Mouse (Mus musculus) limb, embryonic 11.5 days (tissue): ENCODE measurements around the gene Magi2. TPM values are rescaled to one million over a fixed set of nuclear protein-coding genes. Genes with fewer than 3 reads are reported as not detected.

ENCODE experiments used
- ATAC-seq: fragments of 200-750 bp; cut with Nextera tagmentation; 2 replicates; pipeline ENCODE4 v1.8.0; 2017; ENCODE audit warnings: low read depth; ENCODE audit not compliant: insufficient number of reproducible peaks, low FRiP score, low TSS enrichment
- DNase-seq: peaks from one replicate; pipeline ENCODE4 v3.0.0-alpha.2; 2015; ENCODE audit warnings: low spot score
- H3K27ac ChIP-seq: fragments of 300-500 bp; sonication (generic); replicated peaks from 2 replicates; pipeline ENCODE4 v1.5.1; 2014; ENCODE audit warnings: low read depth, mild to moderate bottlenecking, low read length
- H3K27me3 ChIP-seq: fragments of 300-500 bp; sonication (generic); 2 replicates; pipeline ENCODE4 v1.6.1; 2014; ENCODE audit warnings: mild to moderate bottlenecking, low read length, mixed read lengths; ENCODE audit not compliant: control insufficient read depth, insufficient read depth
- H3K36me3 ChIP-seq: fragments of 300-500 bp; sonication (generic); 2 replicates; pipeline ENCODE4 v1.6.1; 2014; ENCODE audit warnings: mild to moderate bottlenecking, low read length, moderate library complexity, mixed read lengths; ENCODE audit not compliant: control insufficient read depth, insufficient read depth
- H3K4me1 ChIP-seq: fragments of 300-500 bp; sonication (generic); 2 replicates; pipeline ENCODE4 v1.6.1; 2014; ENCODE audit warnings: low read length, mixed read lengths; ENCODE audit not compliant: control insufficient read depth, insufficient read depth
- H3K4me2 ChIP-seq: fragments of 300-500 bp; sonication (generic); 2 replicates; pipeline ENCODE4 v1.6.1; 2014; ENCODE audit warnings: low read depth, mild to moderate bottlenecking, moderate library complexity; ENCODE audit not compliant: severe bottlenecking
- H3K4me3 ChIP-seq: fragments of 300-500 bp; sonication (generic); 2 replicates; pipeline ENCODE4 v1.5.1; 2014; ENCODE audit warnings: low read depth, low read length
- H3K9ac ChIP-seq: fragments of 300-500 bp; sonication (generic); 2 replicates; pipeline ENCODE4 v1.6.1; 2014; ENCODE audit warnings: mild to moderate bottlenecking, low read length
- H3K9me3 ChIP-seq: fragments of 300-500 bp; sonication (generic); 2 replicates; pipeline ENCODE4 v1.6.1; 2016; ENCODE audit warnings: low read length; ENCODE audit not compliant: control insufficient read depth
- WGBS: fragments of 180-500 bp; shearing (Covaris S2); extraction: QIAGEN DNeasy Blood & Tissue Kit; methylation state at CpG from one replicate; pipeline ENCODE4 v1.1.7; 2014; 5-methylcytosine and 5-hydroxymethylcytosine counted together
- polyA plus RNA-seq: library from polyadenylated mRNA; unstranded; fragments of >200 nt; fragmentation: Nextera tagmentation; extraction: Ambion mirVana; gene quantifications from 2 replicates; pipeline ENCODE4 v1.2.1, GENCODE M21; 2014

Gene Magi2
- polyA plus RNA-seq, 1 experiment from 2014 or later = 2.8 TPM

GRCm38 (mm10) chr5:20006616-20007015 lies 779.8 kb downstream of the Magi2 start:
- DNase-seq = no peak
- Histone ChIP-seq H3K4me2 (no peak overlapping the region), H3K27ac (no peak overlapping the region), H3K9me3 (no peaks in the 10 kb centered on the region), H3K4me1 (no peaks in the 10 kb centered on the region), H3K36me3 (no peaks in the 10 kb centered on the region), H3K4me3 (no peak overlapping the region), H3K27me3 (no peaks in the 10 kb centered on the region), H3K9ac (no peak overlapping the region)
- 80% methylated on average over 2 of the region's 2 CpGs for WGBS
- ATAC-seq = no peak

- no peaks in the 10 kb centered on the region for H3K4me1 ChIP-seq
- H3K9ac ChIP-seq = no peak overlapping the region
- ATAC-seq (no peak), DNase-seq (no peak)
- H3K27ac ChIP-seq = no peak overlapping the region
- WGBS = 94% methylated on average over 8 of the region's 8 CpGs
- no peak overlapping the region for H3K4me2 ChIP-seq
- H3K36me3 ChIP-seq = no peaks in the 10 kb centered on the region
- no peaks in the 10 kb centered on the region for H3K27me3 ChIP-seq
- no peaks in the 10 kb centered on the region for H3K9me3 ChIP-seq
- no peak overlapping the region for H3K4me3 ChIP-seq
Observed at GRCm38 (mm10) chr5:20007246-20007645, 780.4 kb downstream of the Magi2 start.

GRCm38 (mm10) chr5:20010210-20010609 lies 783.4 kb downstream of the Magi2 start:
- H3K4me2 ChIP-seq = no peak overlapping the region
- WGBS = 72% methylated on average over 7 of the region's 7 CpGs

GRCm38 (mm10) chr5:20018063-20018462 lies 791.2 kb downstream of the Magi2 start:
- H3K9me3 ChIP-seq = no peaks in the 10 kb centered on the region
- no peak for DNase-seq
- H3K27me3 ChIP-seq = no peaks in the 10 kb centered on the region
- no peak for ATAC-seq
- no peak overlapping the region for H3K4me3 ChIP-seq
- 76% methylated on average over 3 of the region's 3 CpGs for WGBS
- H3K36me3 ChIP-seq = no peaks in the 10 kb centered on the region
- no peak overlapping the region for H3K4me2 ChIP-seq
- no peaks in the 10 kb centered on the region for H3K4me1 ChIP-seq
- H3K9ac ChIP-seq = no peak overlapping the region
- no peak overlapping the region for H3K27ac ChIP-seq

More at GRCm38 (mm10) chr5:20010210-20010609, 783.4 kb downstream of the Magi2 start:
- H3K4me1 ChIP-seq = no peaks in the 10 kb centered on the region
- H3K36me3 ChIP-seq = no peaks in the 10 kb centered on the region
- H3K4me3 ChIP-seq = no peak overlapping the region
- no peaks in the 10 kb centered on the region for H3K9me3 ChIP-seq
- H3K27ac ChIP-seq = no peak overlapping the region
- no peak for DNase-seq
- no peaks in the 10 kb centered on the region for H3K27me3 ChIP-seq
- no peak for ATAC-seq
- no peak overlapping the region for H3K9ac ChIP-seq

GRCm38 (mm10) chr5:20046649-20047048 lies 819.8 kb downstream of the Magi2 start:
- Histone ChIP-seq H3K9me3 (no peaks in the 10 kb centered on the region), H3K36me3 (no peaks in the 10 kb centered on the region), H3K9ac (no peak overlapping the region), H3K27me3 (no peaks in the 10 kb centered on the region), H3K4me3 (no peak overlapping the region), H3K4me2 (no peak overlapping the region), H3K4me1 (no peaks in the 10 kb centered on the region), H3K27ac (no peak overlapping the region)
- WGBS = 69% methylated on average over 3 of the region's 3 CpGs
- DNase-seq (no peak), ATAC-seq (no peak)

- Histone ChIP-seq H3K27ac (no peak overlapping the region), H3K9ac (no peak overlapping the region), H3K4me2 (no peak overlapping the region), H3K27me3 (no peaks in the 10 kb centered on the region), H3K9me3 (no peaks in the 10 kb centered on the region), H3K36me3 (no peaks in the 10 kb centered on the region), H3K4me1 (no peaks in the 10 kb centered on the region), H3K4me3 (no peak overlapping the region)
- ATAC-seq (no peak), DNase-seq (no peak)
- WGBS = 93% methylated on average over 2 of the region's 2 CpGs
Observed at GRCm38 (mm10) chr5:20048386-20048785, 821.5 kb downstream of the Magi2 start.

- H3K9me3 ChIP-seq = no peaks in the 10 kb centered on the region
- H3K4me2 ChIP-seq = no peak overlapping the region
- no peak for DNase-seq
- H3K27me3 ChIP-seq = no peaks in the 10 kb centered on the region
- 16% methylated on average over 1 of the region's 1 CpGs for WGBS
- no peaks in the 10 kb centered on the region for H3K36me3 ChIP-seq
- no peak overlapping the region for H3K9ac ChIP-seq
- H3K4me3 ChIP-seq = no peak overlapping the region
- no peaks in the 10 kb centered on the region for H3K4me1 ChIP-seq
- H3K27ac ChIP-seq = no peak overlapping the region
- ATAC-seq = no peak
Observed at GRCm38 (mm10) chr5:20050284-20050683, 823.4 kb downstream of the Magi2 start.

- Histone ChIP-seq H3K9ac (no peak overlapping the region), H3K9me3 (no peaks in the 10 kb centered on the region), H3K27me3 (no peaks in the 10 kb centered on the region), H3K36me3 (no peaks in the 10 kb centered on the region), H3K27ac (no peak overlapping the region), H3K4me2 (no peak overlapping the region), H3K4me3 (no peak overlapping the region), H3K4me1 (no peaks in the 10 kb centered on the region)
- no peak for ATAC-seq
- no peak for DNase-seq
- WGBS = 95% methylated on average over 1 of the region's 1 CpGs
Observed at GRCm38 (mm10) chr5:20055000-20055399, 828.2 kb downstream of the Magi2 start.

- Histone ChIP-seq H3K4me2 (no peak overlapping the region), H3K9ac (no peak overlapping the region), H3K9me3 (no peaks in the 10 kb centered on the region), H3K4me1 (no peaks in the 10 kb centered on the region), H3K27ac (no peak overlapping the region), H3K36me3 (no peaks in the 10 kb centered on the region), H3K27me3 (no peaks in the 10 kb centered on the region), H3K4me3 (no peak overlapping the region)
- WGBS = 26% methylated on average over 5 of the region's 5 CpGs
- ATAC-seq (no peak), DNase-seq (no peak)
Observed at GRCm38 (mm10) chr5:20056074-20056842, 829.4 kb downstream of the Magi2 start.
